Mouse (Mus musculus) thymus, adult 18-20 months (tissue): ENCODE results near the gene 1700030K09Rik.

Source experiments
- DNase-seq, 2 experiments: peaks; one replicate each; pipeline ENCODE4 v3.0.0; 2022; ENCODE audit warnings: mixed read lengths in 2 of 2

1700030K09Rik gene

DNA sequence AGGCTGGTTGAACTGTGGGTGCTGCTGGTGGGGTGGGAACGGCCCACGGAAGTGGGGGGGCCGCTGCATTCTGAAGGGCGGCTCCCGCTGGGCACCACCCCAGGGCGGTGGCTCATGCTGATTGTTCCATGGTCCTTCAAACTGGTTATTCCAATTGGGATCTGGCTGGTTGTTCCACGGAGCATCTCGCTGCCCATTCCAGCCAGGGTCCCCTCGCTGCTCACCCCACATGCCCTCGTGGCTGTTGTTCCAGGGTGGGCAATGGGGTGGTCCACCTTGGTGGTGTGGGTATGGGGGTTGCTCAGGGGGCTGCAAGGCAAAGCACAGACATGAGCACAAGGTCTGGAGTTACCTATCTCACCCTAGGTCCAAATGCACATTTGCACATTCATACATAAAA lies 20.5 kb downstream of the 1700030K09Rik start:
- no peak for DNase-seq

DNA sequence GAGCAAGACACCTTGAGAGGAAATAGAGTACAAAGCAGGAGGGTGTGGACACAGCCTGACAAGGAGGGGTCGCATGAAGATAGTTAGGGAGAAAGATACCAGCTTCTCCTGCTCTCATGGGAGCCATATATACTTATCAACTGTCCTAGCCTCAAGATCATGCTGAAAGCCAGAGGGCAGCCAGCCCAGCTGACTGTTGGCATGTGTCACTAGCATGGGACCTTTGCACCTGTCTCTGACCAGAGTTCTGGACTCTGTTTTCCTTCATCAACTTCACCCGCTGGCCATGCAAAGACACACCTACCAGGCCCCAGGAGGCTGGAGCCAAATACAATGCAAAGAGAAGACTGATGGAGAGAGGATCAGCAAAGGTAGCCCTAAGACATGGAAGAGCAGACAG lies 25.6 kb downstream of the 1700030K09Rik start:
- no peak for DNase-seq

DNA sequence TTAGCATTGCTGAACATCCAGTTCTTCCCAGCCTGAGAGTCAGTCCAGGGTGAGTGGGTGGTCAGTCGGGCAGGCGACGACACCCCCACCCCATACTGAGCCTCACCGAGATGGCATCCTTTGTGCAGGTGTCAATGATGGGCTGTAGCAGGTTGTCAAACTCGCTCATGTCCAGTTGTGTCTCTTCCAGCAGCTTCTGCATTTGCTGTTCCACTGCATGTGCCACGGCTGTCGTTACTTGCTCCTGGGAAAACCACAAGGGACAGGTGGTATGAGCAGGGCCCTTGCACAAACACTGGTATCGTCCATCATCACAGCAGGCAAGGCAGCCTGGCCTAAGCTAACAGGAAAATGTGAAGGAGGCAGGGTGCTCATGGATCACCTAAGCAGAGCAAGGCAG lies 26.3 kb downstream of the 1700030K09Rik start:
- DNase-seq, result no peak

DNA sequence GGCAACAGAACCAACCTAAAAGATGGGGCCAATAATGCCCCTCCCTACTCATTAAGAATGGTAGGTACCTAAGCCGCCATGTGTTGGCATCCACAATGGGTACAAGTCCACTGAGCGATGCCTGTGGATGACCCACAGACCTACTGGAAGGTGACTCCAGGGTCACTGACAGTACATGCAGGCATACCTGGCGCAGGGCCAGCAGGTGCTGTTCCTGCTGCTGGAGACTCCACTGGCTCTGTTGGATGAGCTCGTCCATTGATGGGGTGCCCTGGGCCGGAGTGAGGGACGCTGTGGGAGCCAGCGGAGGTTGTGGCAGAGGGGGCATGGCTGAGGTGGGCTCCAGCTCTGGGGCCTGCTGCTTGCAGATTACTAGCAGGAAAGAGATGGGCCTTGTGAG lies 27.0 kb downstream of the 1700030K09Rik start:
- DNase-seq, result no peak

DNA sequence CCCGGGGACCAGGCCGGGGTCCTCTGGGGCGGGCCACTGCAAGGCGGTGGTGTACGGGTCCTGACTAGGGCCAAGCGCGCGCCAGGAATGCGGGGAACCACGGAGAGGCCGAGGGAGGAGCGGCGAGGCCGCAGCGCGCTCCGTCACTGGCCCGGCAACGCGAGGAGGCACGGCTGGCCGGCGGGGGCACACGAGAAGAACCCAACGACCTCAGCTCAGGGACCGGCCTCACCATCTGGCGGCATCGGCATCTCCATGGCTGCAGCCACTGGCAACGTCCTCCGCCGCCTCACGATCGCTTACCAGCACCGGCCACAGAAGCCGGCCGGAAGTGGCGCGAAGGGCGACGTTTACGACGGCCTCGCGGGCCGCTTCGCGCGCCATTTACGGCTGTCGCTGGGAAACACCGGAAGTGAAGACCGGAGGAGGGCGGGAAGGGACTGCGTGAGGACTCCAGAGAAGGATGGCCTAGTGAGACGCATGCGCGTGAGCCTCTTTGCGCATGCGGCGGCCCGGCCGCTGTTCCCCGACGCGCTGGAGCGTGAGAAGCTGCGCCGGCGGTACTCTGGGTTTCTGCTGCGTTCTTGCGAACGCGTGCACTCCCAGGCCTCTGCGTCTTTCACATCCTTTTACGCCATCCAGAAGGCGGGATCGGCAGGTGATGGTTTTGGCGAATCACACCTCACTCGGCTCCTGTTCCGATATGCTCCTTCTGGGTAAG lies 31.3 kb downstream of the 1700030K09Rik start, which contains the start of gene Cherp:
Gene Cherp, minus strand, starts transcription at position 401 of the 721 bp plus-strand sequence.
- DNase-seq, result peak; percentile 96

DNA sequence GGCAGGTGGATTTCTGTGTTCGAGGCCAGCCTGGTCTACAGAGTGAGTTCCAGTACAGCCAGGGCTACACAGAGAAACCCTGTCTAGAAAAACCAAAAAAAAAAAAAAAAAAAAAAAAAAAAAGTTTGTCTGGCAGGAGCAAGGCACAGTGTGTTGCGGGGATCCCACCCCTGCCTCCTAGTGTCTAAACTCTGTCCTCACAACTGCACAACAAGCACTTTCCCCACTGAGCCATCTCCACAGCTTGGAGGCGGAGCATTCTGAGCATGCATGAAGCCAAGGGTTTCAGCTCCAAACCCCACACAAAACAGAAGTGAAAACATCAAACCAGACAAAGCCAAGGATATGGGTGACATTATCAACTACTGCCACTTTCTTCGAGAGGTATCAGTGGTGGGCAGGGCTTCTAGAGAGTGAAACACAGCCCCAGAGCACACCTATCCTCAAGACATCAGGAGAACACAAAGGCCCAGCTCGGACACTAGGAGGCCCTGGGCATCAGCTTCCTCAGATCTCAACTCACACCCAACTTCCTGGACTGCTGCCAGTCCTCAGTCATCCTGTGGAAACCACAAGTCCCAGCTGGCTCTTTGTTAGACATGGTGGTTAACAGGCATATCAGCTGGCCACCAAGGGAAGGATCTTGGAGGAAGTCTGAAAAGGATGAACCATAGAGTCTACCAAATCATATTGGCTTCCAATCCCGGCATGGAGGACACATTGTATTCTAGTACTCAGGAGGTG lies 41.9 kb downstream of the 1700030K09Rik start:
- no peak for DNase-seq

DNA sequence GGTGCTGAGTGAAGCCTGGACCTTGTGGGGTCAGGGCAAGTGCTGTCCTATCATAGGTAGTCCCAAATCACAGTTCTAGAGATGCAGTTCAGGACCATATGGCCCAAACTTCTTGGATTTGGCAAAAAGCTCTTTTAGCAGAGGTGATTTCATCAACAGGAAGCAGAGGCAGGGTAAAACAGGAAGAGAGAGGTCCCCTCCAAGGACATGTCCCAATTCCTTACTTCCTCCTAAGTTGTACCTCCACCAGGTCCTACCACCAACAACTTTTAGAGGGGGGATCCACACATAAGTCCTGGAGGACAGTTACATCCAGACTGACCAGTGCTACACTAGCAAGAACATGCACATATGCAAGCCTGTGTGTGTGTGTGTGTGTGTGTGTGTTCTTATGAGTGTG lies 43.3 kb downstream of the 1700030K09Rik start:
- no peak for DNase-seq

DNA sequence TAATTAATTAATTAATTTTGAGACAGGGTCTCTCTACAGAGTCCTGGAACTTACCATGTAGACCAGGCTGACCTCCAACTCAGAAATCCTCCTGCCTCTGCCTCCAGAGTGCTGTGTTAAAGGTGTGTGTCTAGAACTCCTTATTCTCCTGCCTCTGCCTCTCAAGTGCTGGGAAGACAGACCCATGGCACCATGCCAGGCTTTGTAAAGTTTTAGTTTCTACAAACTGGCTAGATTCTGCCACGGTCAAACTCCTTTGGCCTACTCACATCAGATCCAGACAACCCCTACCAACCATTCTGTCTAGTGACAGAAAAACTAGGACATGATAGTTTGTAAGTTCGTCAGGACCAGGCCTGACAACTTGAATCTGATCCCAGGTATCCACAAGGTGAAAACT lies 47.3 kb downstream of the 1700030K09Rik start:
- no peak for DNase-seq

DNA sequence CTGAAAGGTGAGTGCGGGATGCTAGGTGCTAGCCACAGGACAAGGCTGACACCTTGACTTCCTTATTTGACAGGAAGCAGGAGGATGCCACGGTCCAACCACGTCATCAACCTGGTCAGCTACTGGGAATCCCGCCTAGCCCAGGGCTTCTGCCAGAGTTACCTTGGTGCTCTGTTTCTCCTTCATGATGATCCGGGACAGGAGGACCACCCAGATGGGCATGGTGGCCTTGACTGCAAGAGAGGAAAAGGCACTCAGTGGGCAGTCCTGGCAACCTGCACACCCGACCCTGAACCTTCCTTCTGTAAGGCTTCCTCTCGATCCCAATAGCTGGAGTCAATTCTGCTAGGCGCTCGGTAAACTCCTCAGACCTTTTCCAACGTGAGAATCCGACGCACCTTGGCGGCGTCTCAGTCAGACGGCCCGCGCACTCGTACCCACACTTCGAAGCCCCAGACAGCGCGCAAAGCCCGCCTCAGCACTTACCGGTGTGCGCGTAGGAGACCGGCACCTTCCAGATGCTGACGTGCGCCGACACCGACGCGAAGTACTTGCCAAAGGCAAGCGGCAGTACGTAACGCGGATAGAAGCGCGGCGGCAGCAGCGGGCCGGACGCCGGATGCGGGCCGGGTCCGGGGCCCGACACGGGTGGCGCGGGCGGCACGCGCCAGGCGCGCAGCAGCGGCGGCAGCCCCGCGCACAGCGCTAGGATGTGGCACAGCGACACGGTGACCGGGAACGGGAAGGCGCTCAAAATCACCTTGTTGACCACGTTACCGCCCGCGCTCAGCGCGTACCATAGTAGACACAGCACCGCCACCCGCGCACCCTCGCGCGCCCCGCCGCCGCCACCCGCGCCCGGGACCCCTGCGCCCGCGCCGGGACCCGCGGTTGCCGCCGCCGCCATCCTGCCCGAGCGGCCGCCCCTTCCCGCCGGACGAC lies 48.3 kb downstream of the 1700030K09Rik start, which contains the start of gene Slc35e1:
Gene Slc35e1, minus strand, starts transcription at position 935 of the 942 bp plus-strand sequence.
- peak in 1 of 2 experiments; percentile 47 for DNase-seq

DNA sequence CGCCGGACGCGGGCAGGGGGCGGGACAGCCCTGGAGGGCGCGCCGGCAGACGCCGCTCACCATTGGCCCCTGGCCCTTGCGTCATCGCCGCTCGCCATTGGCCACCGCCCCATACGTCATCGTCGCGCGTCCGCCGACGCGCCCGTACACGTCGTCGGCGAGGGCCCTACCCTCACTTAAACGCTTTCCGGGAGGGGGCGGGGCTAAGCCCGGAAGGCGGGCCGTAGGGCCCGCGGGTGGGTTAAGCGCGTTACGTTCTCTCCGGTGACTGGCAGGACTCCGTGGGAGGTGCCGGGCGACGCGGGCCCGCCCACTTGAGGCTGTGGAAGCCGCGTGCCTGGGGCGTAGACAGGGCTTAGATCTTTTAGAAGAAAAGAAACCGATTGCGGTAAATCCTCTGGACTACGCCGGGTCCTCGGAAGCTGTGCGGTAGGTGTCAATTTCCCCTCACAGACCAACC lies 49.0 kb downstream of the 1700030K09Rik start:
- DNase-seq, result peak; percentile 99

DNA sequence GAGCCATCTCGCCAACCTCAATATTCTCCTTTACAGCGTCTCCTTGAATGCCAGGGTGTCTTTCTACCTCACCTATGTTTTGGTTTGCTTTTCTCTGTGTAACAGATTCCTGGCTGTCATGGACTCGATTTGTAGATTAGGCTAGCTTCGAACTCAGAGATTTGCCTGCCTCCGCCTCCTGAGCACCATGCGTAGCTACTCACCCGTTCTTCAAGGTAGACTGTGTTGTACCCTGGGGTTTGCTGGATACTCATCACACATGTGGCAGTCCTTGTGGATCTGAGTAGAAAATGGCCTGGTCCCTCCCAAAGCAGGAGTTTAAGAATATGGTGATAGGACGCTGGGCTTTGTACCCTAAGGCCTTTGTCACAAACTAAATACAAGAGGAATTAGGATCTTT lies 49.7 kb downstream of the 1700030K09Rik start:
- no peak for DNase-seq

DNA sequence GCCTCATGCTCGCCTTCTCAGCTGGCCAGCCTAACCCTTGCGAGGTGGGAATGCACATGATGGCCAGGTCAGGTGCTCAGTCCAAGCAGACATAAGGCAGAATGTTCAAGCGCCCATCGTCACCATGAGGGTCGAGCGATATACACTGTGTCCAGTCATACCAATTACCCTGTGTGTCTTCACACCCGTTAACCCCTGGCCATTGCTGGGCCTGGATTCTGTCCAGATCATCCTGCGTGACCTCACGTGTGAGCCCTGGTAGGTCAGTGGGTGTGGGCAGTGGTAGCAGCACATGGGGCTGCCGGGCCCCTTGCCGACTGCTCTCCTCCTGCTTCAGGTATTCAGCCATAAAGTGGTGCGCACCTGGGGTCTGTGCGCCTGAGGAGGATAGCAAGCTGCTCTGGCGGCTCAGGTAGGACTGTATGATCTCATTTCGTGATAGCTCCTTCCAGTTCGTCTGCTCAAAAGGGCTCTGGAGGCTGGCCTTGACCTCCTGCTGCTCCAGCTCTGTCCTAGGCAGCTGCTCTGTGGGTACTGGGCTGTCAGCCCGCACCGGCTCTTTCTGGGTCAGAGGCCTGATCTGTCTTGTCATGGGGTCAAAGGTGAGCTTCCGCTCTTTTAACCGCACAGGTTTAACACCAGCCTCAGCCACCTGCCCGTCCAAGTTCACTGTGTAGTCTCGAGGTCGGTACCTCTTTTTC lies 51.9 kb downstream of the 1700030K09Rik start:
- no peak for DNase-seq

DNA sequence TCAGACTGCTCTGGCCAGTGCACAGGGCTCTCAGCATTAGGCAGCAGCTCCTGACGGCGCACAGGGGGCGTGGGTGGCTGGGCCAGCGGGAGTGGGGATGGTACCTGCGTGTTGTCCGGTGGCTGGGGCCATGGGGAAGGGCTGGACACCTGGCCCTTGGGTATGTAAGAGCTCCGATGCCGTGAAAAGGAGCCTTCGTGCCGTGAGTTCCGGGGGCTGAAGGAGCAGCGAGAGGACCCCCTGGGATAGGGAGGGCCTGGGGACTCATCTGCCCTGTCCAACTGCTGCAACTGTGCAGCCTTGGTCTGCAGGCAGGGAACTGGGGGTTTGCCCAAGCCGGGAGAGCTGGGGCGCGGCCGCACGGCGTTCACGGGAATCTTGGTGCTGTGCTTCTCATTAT lies 52.5 kb downstream of the 1700030K09Rik start:
- DNase-seq, result no peak

DNA sequence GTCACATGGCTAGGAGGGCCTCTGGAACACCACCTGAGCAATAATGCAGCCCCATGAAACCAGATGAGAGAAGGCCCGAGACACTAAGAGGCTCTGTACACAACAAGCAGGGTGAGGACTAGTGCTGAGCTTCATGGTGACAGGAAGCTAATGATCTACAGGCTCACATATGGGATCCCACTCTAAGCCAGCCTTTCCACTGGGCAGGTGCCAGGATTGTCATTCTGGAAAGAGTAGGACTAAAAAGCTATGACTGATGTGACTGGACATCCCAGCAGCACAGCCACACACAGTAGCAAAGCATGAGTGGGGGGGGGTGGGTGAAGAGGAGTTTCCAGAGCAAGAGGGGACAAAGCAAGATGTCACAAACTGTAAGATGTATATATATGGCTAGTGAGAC lies 54.2 kb downstream of the 1700030K09Rik start:
- no peak for DNase-seq

DNA sequence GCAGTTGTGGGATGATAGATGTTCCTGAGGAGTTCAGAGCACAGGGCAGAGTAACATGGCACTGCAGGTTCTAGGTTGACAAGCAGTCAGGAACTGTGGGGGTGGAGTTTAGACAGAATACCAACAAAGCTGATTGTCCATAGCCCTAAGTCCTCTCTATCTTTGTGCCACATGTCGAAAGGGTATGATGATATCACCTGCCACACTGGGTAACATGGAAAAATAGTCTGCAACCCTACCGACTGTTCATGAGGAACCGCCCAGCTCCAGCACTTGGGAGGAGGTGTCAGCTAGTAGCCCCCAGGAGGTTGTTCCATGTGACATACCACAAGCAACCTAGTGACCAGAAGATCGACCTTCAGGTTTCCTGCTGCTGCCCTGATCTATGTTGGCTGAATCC lies 54.8 kb downstream of the 1700030K09Rik start:
- no peak for DNase-seq

DNA sequence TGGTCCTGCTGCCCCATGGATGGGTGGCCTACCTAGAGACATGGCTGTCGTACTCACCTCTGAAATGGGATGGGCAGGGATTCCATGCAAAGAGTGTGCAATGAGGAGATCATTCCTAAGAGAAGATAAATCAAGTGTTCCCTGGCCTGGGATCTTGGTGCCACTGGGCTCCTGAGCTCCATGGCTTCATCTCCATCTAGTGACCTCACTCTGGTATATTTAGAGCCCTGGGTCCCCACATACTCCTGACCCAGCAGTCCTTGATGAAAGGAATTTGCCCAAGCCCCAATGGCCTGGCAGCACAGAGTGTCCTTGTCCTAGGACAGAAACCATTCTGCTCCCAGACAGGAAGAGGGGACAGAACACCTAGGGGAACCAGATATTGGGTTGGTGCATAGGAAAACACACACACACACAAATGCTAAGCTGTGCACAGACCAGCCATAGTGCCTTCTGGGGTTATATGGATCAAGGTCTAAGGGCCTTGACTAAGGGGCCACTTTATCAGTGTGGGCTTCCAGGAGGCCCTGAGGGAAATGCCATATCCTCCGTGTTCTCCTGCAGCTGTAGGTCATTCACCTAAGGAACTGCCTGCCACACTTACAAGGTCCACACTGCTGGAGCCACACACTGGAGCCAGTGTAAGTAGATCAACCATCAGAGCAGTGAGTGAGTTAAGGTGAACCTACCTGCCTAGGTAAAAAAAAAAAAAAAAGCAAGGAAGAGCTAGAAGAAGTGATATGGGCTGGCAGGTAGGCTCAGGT lies 56.0 kb downstream of the 1700030K09Rik start:
- no peak for DNase-seq

DNA sequence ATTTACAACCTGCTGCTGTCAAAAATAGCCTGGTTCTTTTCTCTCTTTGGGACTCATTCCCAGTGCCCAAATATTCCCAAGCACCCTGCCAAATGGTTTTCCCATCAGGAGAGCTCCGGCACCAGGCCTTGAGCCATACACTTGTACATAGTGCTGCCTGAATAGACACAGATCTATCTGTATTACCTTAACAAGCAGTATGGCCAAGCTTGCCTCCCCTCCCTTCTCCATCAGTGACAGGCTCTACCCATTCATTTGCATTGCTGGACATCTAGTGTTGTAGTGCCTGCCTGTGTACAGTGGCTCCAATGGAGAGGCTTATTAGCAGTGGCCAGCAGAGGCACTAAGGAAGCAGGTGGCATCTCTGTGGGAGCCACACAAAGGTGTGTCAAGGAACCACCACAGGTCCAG lies 56.8 kb downstream of the 1700030K09Rik start:
- DNase-seq, result no peak

DNA sequence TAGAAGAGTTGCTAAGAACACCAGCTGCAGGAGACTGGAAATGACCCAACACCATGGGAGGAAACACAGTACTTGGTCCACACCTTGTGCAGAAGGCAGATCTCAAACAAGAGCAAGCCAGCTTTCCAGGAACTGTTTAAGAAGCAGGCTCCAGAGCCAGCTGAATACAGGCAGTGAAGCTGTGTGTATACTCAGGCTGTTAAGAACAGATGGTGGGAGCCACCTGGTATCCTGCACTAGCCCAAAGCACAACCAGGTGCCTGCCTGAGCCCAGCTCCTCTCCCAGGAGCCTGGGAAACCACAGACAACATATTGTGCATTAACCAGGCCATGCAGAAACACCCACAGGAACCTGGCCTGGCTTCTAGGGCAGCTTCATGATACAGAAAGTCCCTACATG lies 60.5 kb downstream of the 1700030K09Rik start:
- DNase-seq, result no peak

DNA sequence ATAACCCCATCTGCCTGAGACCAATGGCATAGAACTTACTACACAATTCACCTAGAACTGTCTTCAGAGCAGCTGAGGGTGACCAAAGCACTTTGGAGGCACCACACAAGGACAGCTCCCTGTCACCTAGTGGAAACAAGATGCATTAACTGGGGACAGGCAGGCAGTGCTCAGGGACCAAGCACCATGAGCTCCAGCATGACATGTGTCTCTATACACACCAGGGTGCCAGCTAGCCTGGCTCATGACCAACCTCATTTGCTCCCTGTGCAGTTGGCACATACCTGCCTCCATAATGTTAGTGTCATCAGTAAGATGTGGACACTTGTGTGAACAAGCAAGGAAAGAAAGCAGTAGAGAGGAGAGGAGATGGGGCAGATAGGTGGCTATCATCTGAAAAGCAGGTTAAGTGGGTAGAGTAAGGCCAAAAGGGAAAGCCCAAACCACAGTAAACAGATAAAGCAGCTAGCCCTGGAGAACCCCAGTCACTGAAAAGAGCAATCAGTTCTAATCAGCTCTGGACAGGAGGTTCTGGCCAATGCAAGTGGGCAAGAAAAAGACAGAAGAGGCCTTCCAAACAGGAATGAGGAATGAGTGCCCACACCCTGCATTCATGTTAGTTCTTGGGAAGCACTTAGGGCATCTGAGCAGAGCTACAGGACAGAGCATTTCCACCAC lies 61.1 kb downstream of the 1700030K09Rik start:
- DNase-seq, result no peak

DNA sequence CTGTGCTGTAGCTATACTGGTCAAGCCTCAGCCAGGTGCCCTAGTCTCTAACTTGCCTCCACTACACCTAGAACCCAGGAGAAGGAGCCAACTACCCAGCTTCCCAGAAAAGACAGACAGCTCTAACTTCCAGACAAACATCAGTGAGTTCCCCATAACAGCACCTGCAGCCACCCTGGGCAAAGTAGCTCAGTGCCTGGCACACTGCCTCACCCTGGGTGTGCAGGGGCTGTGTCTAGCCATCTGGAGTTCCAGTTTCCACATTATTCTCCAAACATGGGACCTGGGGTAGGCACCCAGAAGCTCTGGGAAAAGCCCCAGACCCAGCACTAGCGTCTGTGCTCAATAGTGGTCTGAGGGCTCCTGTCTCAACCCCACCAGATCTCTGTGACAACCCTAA lies 63.8 kb downstream of the 1700030K09Rik start:
- no peak for DNase-seq
